Mouse (Mus musculus) brain, embryonic 14.5 days (tissue): Measurements from ENCODE around the gene Fyb2. TPM values are rescaled to one million over a fixed set of nuclear protein-coding genes. Genes with fewer than 3 reads are reported as not detected.

Source experiments
- DNase-seq: peaks from one replicate; pipeline ENCODE4 v3.0.0-alpha.2; 2011; ENCODE audit warnings: low read depth
- CTCF ChIP-seq: fragments of 200-500 bp; IDR thresholded peaks from 2 replicates; pipeline ENCODE4 v1.5.1; 2012; ENCODE audit warnings: inconsistent platforms, mild to moderate bottlenecking, moderate library complexity, borderline replicate concordance; ENCODE audit not compliant: insufficient read depth, insufficient read length; ENCODE audit errors: extremely low read depth
- POLR2A ChIP-seq: fragments of 200-500 bp; IDR thresholded peaks from 2 replicates; pipeline ENCODE4 v1.6.1; 2012; ENCODE audit warnings: mild to moderate bottlenecking, inconsistent platforms, borderline replicate concordance; ENCODE audit not compliant: poor library complexity, insufficient read depth, insufficient read length, severe bottlenecking; ENCODE audit errors: extremely low read depth
- polyA plus RNA-seq: library from polyadenylated mRNA; depleted of rRNA; stranded (reverse); fragments of >200 nt; gene quantifications from 2 replicates; pipeline ENCODE4 v1.2.3, GENCODE M21; 2012; rRNA removed

Gene Fyb2
- 0.23 and 0.24 TPM in 2 replicates for polyA plus RNA-seq

DNA sequence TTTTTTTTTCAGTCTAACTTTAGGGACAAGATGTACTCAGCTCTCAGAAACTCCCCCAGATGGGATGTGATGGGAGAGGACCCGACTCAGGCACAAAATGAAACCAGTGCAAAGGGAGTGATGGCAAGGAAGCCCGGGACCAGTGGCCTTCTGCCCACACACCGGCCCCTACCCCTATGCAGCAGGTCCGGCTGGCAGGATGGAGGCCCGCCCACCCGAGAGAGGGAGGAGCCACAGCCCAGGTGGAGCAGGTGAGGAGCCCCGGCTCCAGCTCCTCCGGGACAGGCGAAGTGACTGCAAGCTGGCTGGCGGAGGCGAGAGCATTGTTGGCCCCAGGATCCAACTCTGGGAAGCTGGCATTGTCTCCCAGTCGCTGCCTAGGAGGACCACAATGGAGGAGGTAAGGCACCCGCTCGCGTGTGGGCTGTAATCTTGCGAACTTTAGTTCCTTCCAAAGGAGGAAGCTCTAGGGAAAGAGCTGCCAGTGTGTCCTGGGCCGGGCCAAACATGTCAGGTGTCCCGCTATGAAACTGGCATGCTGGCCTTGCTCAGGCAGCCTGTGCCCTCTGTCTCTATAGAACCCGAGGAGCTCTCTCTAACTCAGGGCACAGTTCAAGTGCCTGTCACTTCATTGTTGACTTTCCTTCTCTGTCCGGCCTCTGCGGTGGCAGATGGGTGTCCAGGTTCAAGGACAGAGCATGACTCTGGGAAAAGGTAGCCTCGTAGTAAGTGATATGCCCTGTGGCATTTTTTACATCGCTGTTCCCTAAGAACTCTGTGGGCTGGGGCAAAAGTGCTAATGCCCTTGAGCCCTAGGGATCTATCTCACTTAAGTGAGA lies at the start of gene Fyb2:
TSS of gene Fyb2 (plus strand) at position 166 of the 839 bp plus-strand sequence.
- no peak for DNase-seq
- no peak for TF ChIP-seq CTCF
- TF ChIP-seq POLR2A: no peak

GRCm38 (mm10) chr4:104864397-104864796 lies 48.9 kb upstream of the Fyb2 start:
- DNase-seq: no peak
- TF ChIP-seq POLR2A: no peak

DNA sequence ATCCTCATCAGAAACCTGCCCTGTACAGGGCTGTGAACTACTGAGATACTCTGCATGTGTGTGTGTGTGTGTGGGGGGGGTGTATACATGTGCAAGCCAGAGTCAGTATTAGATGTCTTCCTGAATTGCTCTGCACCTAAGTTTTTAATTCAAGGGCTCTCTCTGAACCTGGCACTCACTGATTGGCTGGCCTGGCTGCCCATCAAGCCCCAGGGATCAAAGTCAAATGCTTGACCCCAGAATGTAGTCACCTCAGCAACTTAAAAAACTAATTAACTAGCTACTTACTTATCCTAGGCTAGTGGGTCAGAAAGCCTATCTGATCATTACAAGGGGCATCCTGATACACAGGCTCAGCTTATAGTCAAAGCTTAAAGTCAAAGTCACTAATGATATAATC lies 43.7 kb upstream of the Fyb2 start:
- no peak for DNase-seq
- TF ChIP-seq POLR2A (no peak), CTCF (no peak)

DNA sequence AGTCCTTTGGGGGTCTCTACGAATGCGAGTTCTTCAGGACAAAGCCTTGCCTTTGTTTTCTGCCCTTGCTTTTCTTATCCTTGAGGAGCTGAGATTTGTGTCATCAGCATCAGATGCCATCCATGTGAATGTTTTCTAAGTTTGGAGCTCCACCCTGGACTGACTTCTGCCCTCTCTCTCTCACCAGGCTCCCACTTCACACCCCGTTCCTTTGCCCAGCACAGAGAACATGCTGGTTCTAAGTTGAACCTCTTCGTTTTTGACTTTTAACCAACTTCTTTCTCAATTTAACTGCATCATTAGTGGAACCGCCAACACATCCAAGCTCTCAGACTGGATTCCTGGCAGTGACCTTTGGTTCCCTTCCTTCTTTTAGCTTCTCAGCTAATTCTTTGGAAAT lies 43.1 kb upstream of the Fyb2 start:
- no peak for DNase-seq
- no peak for TF ChIP-seq POLR2A
- TF ChIP-seq CTCF: no peak

DNA sequence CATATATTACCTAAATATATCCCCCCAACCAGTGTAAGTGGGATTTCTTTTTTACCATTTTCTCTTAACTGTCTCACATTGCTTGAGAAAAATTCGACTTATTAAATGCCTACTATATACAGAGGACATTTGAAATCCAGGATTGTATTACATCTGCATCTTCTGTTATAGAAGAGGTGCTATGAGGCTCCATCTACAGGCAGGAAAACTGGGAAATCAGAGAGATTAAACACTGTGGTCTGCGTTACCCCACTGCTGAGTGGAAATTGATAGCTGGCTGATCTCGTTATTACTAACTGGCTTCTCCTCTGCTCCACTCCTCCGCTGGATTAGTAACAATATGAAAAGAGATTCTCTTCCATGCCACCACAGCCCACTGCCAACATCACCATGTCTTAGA lies 37.4 kb upstream of the Fyb2 start:
- DNase-seq: no peak
- TF ChIP-seq CTCF (no peak), POLR2A (no peak)

- DNase-seq: no peak
- TF ChIP-seq CTCF: no peak
- no peak for TF ChIP-seq POLR2A
Observed at GRCm38 (mm10) chr4:104876323-104876722, 36.9 kb upstream of the Fyb2 start, which contains the start of gene C8a. TSS of gene C8a (minus strand) at chr4:104876398.

- DNase-seq: no peak
- TF ChIP-seq POLR2A: no peak
- TF ChIP-seq CTCF: no peak
Observed at GRCm38 (mm10) chr4:104887486-104887885, 25.8 kb upstream of the Fyb2 start.

DNA sequence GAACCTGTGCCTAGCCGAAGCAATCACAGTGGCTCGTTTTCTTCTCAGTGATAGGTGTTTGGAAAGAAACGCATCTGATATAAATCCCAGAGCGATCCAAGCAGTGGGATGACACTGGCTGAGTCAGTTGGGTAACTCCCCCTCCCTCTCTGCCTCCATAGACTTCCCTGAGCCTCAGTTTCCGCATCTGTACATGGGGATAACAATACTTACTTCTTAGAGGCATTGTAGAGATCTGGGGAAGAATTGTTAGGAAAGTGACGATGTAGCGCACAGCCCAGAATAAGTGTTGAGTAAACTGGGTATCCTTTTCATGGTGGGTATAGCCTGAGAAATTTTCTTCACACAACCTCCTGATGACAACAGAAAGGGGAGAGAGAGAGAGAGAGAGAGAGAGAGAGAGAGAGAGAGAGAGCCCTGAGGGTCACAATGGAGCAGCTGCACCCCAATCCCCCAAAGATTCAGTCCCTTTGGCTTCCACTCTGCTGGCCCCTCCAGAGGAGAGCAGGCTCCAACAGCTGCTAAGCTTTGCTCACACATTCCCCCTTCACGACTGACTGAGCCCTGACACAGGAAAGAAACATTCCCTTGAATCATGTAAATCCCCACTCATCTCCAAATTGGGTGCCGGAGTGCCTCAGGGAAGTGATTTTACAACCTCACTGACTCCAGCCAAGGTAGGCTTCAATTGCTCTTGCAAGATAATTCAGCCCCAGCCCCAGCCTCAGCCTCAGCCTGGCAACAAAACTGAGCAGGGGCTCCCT lies 24.6 kb upstream of the Fyb2 start:
- TF ChIP-seq CTCF (no peak), POLR2A (no peak)
- peak; percentile 57 for DNase-seq

DNA sequence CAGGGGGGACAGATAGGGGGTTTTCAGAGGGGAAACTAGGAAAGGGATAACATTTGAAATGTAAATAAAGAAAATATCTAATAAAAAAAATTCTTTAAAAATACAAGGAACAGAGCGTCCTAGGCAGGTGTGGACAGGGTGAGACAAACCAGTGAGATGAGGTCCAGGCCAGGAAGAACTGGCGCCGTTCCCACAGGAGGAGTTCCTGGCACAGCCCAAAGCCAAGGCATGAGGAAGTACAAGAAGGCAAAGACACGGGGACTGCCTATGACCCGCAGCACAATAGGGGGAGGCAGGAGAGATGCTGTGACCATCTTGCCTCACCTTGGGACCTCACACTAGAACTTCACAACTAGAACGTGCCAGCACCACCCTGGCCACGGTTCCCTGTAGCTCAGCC lies 21.5 kb upstream of the Fyb2 start:
- no peak for DNase-seq
- TF ChIP-seq POLR2A (no peak), CTCF (no peak)

- DNase-seq: no peak
- TF ChIP-seq POLR2A (no peak), CTCF (no peak)
Observed at GRCm38 (mm10) chr4:104893588-104893987, 19.7 kb upstream of the Fyb2 start.

DNA sequence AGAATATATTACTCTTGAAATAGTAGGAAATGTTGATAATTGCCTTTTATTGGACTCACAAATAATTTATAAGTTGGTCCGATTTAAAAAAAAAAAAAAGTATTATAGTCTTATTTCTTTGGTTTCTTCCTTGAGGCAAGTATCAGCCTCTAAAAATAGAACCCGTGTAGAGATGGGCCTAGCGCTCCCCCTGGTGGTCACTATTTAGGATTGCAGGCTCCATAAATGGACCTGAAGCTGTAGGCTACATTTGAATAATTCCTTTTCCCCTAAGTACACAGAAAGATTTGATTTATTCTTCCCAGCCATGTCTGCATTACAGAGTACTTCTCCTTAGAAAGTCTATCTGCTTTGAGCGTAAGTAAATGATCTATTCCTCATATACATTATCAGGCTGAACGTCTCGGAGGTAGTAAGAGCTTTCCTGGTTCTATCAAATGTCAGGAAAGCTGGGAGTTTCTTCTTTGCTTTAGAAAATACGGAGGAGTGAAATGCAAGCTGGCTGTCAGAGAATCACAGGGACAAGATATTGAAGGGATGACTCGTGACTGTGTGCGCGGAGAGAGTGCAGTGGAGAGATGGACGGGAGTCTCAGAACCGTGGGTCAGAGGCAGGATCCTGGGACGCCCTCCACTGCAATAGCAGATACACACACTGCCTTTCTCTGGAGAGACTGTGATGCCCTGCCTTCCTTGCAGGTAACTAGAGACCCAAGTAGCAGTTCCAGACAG lies 19.1 kb upstream of the Fyb2 start:
- DNase-seq: peak; percentile 92
- peak; percentile 81; the same call in 1 of the 2 replicates for TF ChIP-seq CTCF
- no peak for TF ChIP-seq POLR2A
